Mouse (Mus musculus) MEL (cell line): ENCODE measurements around the gene Senp8. TPM values are rescaled to one million over a fixed set of nuclear protein-coding genes. Genes with fewer than 3 reads are reported as not detected.

Experiments
- DNase-seq: peaks from one replicate; pipeline ENCODE4 v3.0.0; 2011; ENCODE audit warnings: low read depth, low spot score
- H3K27ac ChIP-seq: 2 replicates; pipeline ENCODE4 v1.5.1; 2012; ENCODE audit warnings: low read depth, mild to moderate bottlenecking, control low read depth, low read length, moderate library complexity; ENCODE audit not compliant: control insufficient read depth
- H3K27me3 ChIP-seq, 2 experiments: fragments of 150-350 bp in 1 of 2; sonication (generic) in 1 of 2; 2 replicates each; pipeline ENCODE4 v1.6.1; 2012; ENCODE audit warnings: low read length in 2 of 2, mild to moderate bottlenecking in 2 of 2, improper control_type of control experiment in 1 of 2, moderate library complexity in 1 of 2; ENCODE audit not compliant: insufficient read depth in 2 of 2, control insufficient read depth in 1 of 2
- H3K36me3 ChIP-seq, 2 experiments: 2 replicates each; pipeline ENCODE4 v1.6.1; 2012 to 2014; ENCODE audit warnings: low read length in 2 of 2, improper control_type of control experiment in 1 of 2, inconsistent platforms in 1 of 2, mild to moderate bottlenecking in 1 of 2; ENCODE audit not compliant: insufficient read depth in 2 of 2, control insufficient read depth in 1 of 2
- H3K4me1 ChIP-seq, 2 experiments: fragments of 150-350 bp in 1 of 2; sonication (generic) in 1 of 2; 2 replicates each; pipeline ENCODE4 v1.6.1; 2012; ENCODE audit warnings: low read length in 2 of 2, improper control_type of control experiment in 1 of 2, mild to moderate bottlenecking in 1 of 2; ENCODE audit not compliant: insufficient read depth in 2 of 2, control insufficient read depth in 1 of 2
- H3K4me3 ChIP-seq, 2 experiments: fragments of 150-350 bp in 1 of 2; sonication (generic) in 1 of 2; 2 replicates each; pipeline ENCODE4 v1.5.1; 2012; ENCODE audit warnings: low read depth in 2 of 2, low read length in 2 of 2, mild to moderate bottlenecking in 2 of 2, moderate library complexity in 2 of 2, control low read depth in 1 of 2, improper control_type of control experiment in 1 of 2; ENCODE audit not compliant: control insufficient read depth in 1 of 2, insufficient read depth in 1 of 2
- H3K79me2 ChIP-seq: 2 replicates; pipeline ENCODE4 v1.6.1; 2012; ENCODE audit warnings: mild to moderate bottlenecking, low read length, moderate library complexity; ENCODE audit not compliant: control insufficient read depth, poor library complexity, insufficient read depth
- H3K9ac ChIP-seq: 2 replicates; pipeline ENCODE4 v1.6.1; 2012; ENCODE audit warnings: low read depth, mild to moderate bottlenecking, control low read depth, low read length, moderate library complexity; ENCODE audit not compliant: control insufficient read depth, poor library complexity, severe bottlenecking
- H3K9me3 ChIP-seq: fragments of 150-350 bp; sonication (generic); replicated peaks from 2 replicates; pipeline ENCODE4 v1.6.1; 2012; ENCODE audit warnings: mild to moderate bottlenecking, low read length, improper control_type of control experiment, moderate library complexity; ENCODE audit not compliant: insufficient read depth
- BHLHE40 ChIP-seq: IDR thresholded peaks from 2 replicates; pipeline ENCODE4 v1.6.1; 2012; ENCODE audit warnings: low read depth, mild to moderate bottlenecking, inconsistent platforms, low read length, improper control_type of control experiment, borderline replicate concordance
- CTCF ChIP-seq, 3 experiments: IDR thresholded peaks in 2 of 3; conservative IDR thresholded peaks in 1 of 3; 2 replicates each; pipeline ENCODE4 v1.5.1; 2011 to 2012; ENCODE audit warnings: low read length in 3 of 3, low read depth in 2 of 3, mild to moderate bottlenecking in 2 of 3, improper control_type of control experiment in 1 of 3, inconsistent platforms in 1 of 3, mixed read lengths in 1 of 3, moderate library complexity in 1 of 3; ENCODE audit not compliant: control insufficient read depth in 1 of 3, insufficient read depth in 1 of 3, poor library complexity in 1 of 3, severe bottlenecking in 1 of 3
- ELF1 ChIP-seq: IDR thresholded peaks from 2 replicates; pipeline ENCODE4 v1.6.1; 2014; ENCODE audit warnings: low read depth, mild to moderate bottlenecking, inconsistent platforms, low read length, improper control_type of control experiment, moderate library complexity
- ETS1 ChIP-seq: IDR thresholded peaks from 2 replicates; pipeline ENCODE4 v1.6.1; 2012; ENCODE audit warnings: low read depth, mild to moderate bottlenecking, inconsistent platforms, low read length, improper control_type of control experiment, moderate library complexity
- KAT2A ChIP-seq: conservative IDR thresholded peaks from 2 replicates; pipeline ENCODE4 v1.6.1; 2012; ENCODE audit warnings: low read depth, low read length, improper control_type of control experiment, inconsistent platforms
- MAX ChIP-seq: IDR thresholded peaks from 2 replicates; pipeline ENCODE4 v1.6.1; 2011; ENCODE audit warnings: low read length, improper control_type of control experiment
- MAZ ChIP-seq: IDR thresholded peaks from 2 replicates; pipeline ENCODE4 v1.6.1; 2012; ENCODE audit warnings: low read depth, mild to moderate bottlenecking, inconsistent platforms, low read length, improper control_type of control experiment
- MEF2A ChIP-seq: IDR thresholded peaks from 2 replicates; pipeline ENCODE4 v1.6.1; 2014; ENCODE audit warnings: low read depth, mild to moderate bottlenecking, inconsistent platforms, low read length, improper control_type of control experiment; ENCODE audit not compliant: poor library complexity, insufficient replicate concordance, severe bottlenecking; ENCODE audit errors: extremely low read depth
- MXI1 ChIP-seq: IDR thresholded peaks from 2 replicates; pipeline ENCODE4 v1.6.1; 2011; ENCODE audit warnings: mild to moderate bottlenecking, low read depth, low read length, improper control_type of control experiment
- MYB ChIP-seq: IDR thresholded peaks from 2 replicates; pipeline ENCODE4 v1.6.1; 2011; ENCODE audit warnings: mild to moderate bottlenecking, low read depth, low read length, improper control_type of control experiment
- MYC ChIP-seq: IDR thresholded peaks from 2 replicates; pipeline ENCODE4 v1.6.1; 2011; ENCODE audit warnings: low read depth, mild to moderate bottlenecking, low read length, improper control_type of control experiment, moderate library complexity
- NELFE ChIP-seq: IDR thresholded peaks from 2 replicates; pipeline ENCODE4 v1.6.1; 2011; ENCODE audit warnings: low read depth, low read length, improper control_type of control experiment
- NRF1 ChIP-seq: IDR thresholded peaks from 2 replicates; pipeline ENCODE4 v1.6.1; 2014; ENCODE audit warnings: low read depth, mild to moderate bottlenecking, inconsistent platforms, low read length, improper control_type of control experiment, moderate library complexity; ENCODE audit not compliant: poor library complexity, insufficient read depth, severe bottlenecking
- POLR2A ChIP-seq, 2 experiments: IDR thresholded peaks; 2 replicates each; pipeline ENCODE4 v1.6.1; 2011 to 2012; ENCODE audit warnings: low read length in 2 of 2, mild to moderate bottlenecking in 2 of 2, control low read depth in 1 of 2, improper control_type of control experiment in 1 of 2, low read depth in 1 of 2, moderate library complexity in 1 of 2; ENCODE audit not compliant: control insufficient read depth in 1 of 2, insufficient read depth in 1 of 2, poor library complexity in 1 of 2
- RAD21 ChIP-seq: IDR thresholded peaks from 2 replicates; pipeline ENCODE4 v1.6.1; 2011; ENCODE audit warnings: mild to moderate bottlenecking, low read depth, low read length, improper control_type of control experiment
- RCOR1 ChIP-seq: IDR thresholded peaks from 2 replicates; pipeline ENCODE4 v1.6.1; 2012; ENCODE audit warnings: low read depth, mild to moderate bottlenecking, inconsistent platforms, low read length, improper control_type of control experiment
- SIN3A ChIP-seq: IDR thresholded peaks from 2 replicates; pipeline ENCODE4 v1.6.1; 2012; ENCODE audit warnings: low read length, improper control_type of control experiment, inconsistent platforms
- SMC3 ChIP-seq: IDR thresholded peaks from 2 replicates; pipeline ENCODE4 v1.6.1; 2011; ENCODE audit warnings: low read depth, low read length, improper control_type of control experiment
- TBP ChIP-seq: IDR thresholded peaks from 2 replicates; pipeline ENCODE4 v1.8.0; 2011; ENCODE audit warnings: low read depth, low read length, improper control_type of control experiment
- TCF12 ChIP-seq: IDR thresholded peaks from 2 replicates; pipeline ENCODE4 v1.6.1; 2014; ENCODE audit warnings: low read depth, mild to moderate bottlenecking, inconsistent platforms, low read length, improper control_type of control experiment, moderate library complexity
- ZC3H11A ChIP-seq: IDR thresholded peaks from 2 replicates; pipeline ENCODE4 v1.6.1; 2012; ENCODE audit warnings: low read depth, mild to moderate bottlenecking, inconsistent platforms, low read length, improper control_type of control experiment
- ZNF384 ChIP-seq: IDR thresholded peaks from 2 replicates; pipeline ENCODE4 v1.6.1; 2012; ENCODE audit warnings: low read depth, mild to moderate bottlenecking, inconsistent platforms, low read length, improper control_type of control experiment
- polyA plus RNA-seq, 2 experiments: library from polyadenylated mRNA; stranded (reverse) in 1 of 2; unstranded in 1 of 2; fragments of >175 nt in 1 of 2; fragments of >200 nt in 1 of 2; gene quantifications; 2 replicates each; pipeline versions ENCODE4 v1.2.1 to v1.2.4; 2012; ENCODE audit warnings: low replicate concordance in 2 of 2, low read depth in 1 of 2; ENCODE audit not compliant: insufficient read length in 2 of 2, insufficient read depth in 1 of 2, missing spikeins in 1 of 2
- total RNA-seq: library from RNA; depleted of rRNA; stranded (reverse); fragments of 300-350 nt; gene quantifications from 2 replicates; pipeline ENCODE4 v1.2.3, GENCODE M21; 2012

Senp8 gene
- total and polyA plus RNA-seq, 3 experiments, result 2.7 to 5.5 TPM; not detected in 1

DNA sequence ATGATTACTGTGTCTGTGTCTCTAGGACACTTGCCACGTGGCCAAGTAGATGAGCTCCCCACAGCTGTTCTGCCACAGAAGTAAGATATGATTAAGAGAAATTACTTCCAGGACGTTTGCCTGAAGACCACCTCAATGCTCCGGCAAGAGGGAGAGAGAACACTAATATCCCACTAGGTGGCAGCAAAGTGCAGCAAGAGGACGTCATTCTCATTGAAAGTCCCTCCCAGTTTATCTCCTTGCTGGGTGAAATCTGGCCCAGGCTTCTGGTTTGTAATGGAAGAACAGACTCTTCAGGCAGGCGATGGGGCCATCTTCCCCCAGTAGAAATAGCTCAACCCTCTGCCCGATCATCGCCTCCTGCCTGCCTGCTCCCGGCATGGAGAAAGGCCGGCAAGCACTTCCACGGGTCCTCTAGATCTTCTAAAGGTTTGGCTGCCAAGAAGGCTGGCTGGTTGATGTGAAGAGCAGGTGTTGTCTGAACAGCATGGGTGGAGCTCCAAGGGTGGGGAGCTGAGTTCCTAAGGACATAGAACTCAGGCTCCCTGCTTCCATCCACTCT lies 27.3 kb downstream of the Senp8 start:
- no peak for TF ChIP-seq NELFE
- no peak for TF ChIP-seq MYB
- TF ChIP-seq MAZ, result peak; percentile 69; the same call in 1 of the 2 replicates
- 0 out of 2 replicates have a peak, but pooled peaks have one; percentile 12 for TF ChIP-seq BHLHE40
- peak; percentile 100 for TF ChIP-seq RAD21
- TF ChIP-seq SIN3A, result peak; percentile 66; the same call in 1 of the 2 replicates
- TF ChIP-seq MYC, result peak; percentile 65; the same call in 1 of the 2 replicates
- TF ChIP-seq RCOR1, result peak; percentile 50; the same call in 1 of the 2 replicates
- 0 out of 2 replicates have a peak, but pooled peaks have one; percentile 22 for TF ChIP-seq ETS1
- peak; percentile 63 for TF ChIP-seq MXI1
- no peak for TF ChIP-seq KAT2A
- TF ChIP-seq ZNF384, result no peak
- TF ChIP-seq TCF12, result no peak
- no peak for TF ChIP-seq ELF1
- no peak for TF ChIP-seq NRF1
- TF ChIP-seq POLR2A (IDR thresholded peaks at IDR 0.05; ENCODE audit: control insufficient read depth in 1 of 2, insufficient read depth in 1 of 2, low read depth in 1 of 2, low read length in 2 of 2, poor library complexity in 1 of 2), result no peak
- TF ChIP-seq MEF2A, result no peak
- TF ChIP-seq SMC3, result peak; percentile 93
- TF ChIP-seq TBP, result no peak
- peak; percentile 90 for TF ChIP-seq ZC3H11A
- peak; percentile 78 to 97 (median 85) for TF ChIP-seq CTCF (IDR thresholded peaks at IDR 0.05 in 2 of 3, conservative IDR thresholded peaks at IDR 0.05 in 1 of 3; ENCODE audit: control insufficient read depth in 1 of 3, insufficient read depth in 1 of 3, low read depth in 2 of 3, low read length in 3 of 3, poor library complexity in 1 of 3, severe bottlenecking in 1 of 3)
- TF ChIP-seq MAX, result 0 out of 2 replicates have a peak, but pooled peaks have one; percentile 37
- peak; percentile 93 for DNase-seq
- Histone ChIP-seq H3K27ac (no peak overlapping the region), H3K9ac (no peak overlapping the region), H3K79me2 (no peaks in the 10 kb centered on the region), H3K27me3 (no peaks in the 10 kb centered on the region; a peak in 1 of 4 replicates), H3K4me1 (peaks cover 0 to 3% of the 10 kb centered on the region in 2 experiments; a peak in 1 of 4 replicates), H3K36me3 (no peaks in the 10 kb centered on the region), H3K9me3 (no peaks in the 10 kb centered on the region), H3K4me3 (no peak overlapping the region)
